Mouse (Mus musculus) forebrain, embryonic 16.5 days (tissue): ENCODE data around the gene Ifnk. TPM values are rescaled to one million over a fixed set of nuclear protein-coding genes. Genes with fewer than 3 reads are reported as not detected.
A peak's percentile ranks its signal among the peaks of the same experiment; 100 is the strongest.

Source experiments
- ATAC-seq: fragments of 200-750 bp; cut with Nextera tagmentation; 2 replicates; pipeline ENCODE4 v1.8.0; 2017; ENCODE audit warnings: mild to moderate bottlenecking, moderate library complexity
- H3K27ac ChIP-seq: fragments of 300-500 bp; sonication (generic); 2 replicates; pipeline ENCODE4 v1.5.1; 2014; ENCODE audit warnings: low read length, control low read depth
- H3K27me3 ChIP-seq: fragments of 300-500 bp; sonication (generic); replicated peaks from 2 replicates; pipeline ENCODE4 v1.6.1; 2014; ENCODE audit warnings: low read length; ENCODE audit not compliant: control insufficient read depth, insufficient read depth
- H3K36me3 ChIP-seq: fragments of 300-500 bp; sonication (generic); 2 replicates; pipeline ENCODE4 v1.6.1; 2014; ENCODE audit not compliant: control insufficient read depth, insufficient read depth
- H3K4me1 ChIP-seq: fragments of 300-500 bp; sonication (generic); replicated peaks from 2 replicates; pipeline ENCODE4 v1.6.1; 2014; ENCODE audit warnings: low read length; ENCODE audit not compliant: control insufficient read depth, insufficient read depth
- H3K4me2 ChIP-seq: fragments of 300-500 bp; sonication (generic); 2 replicates; pipeline ENCODE4 v1.6.1; 2014; ENCODE audit warnings: mild to moderate bottlenecking, low read length, control low read depth
- H3K4me3 ChIP-seq: fragments of 300-500 bp; sonication (generic); replicated peaks from 2 replicates; pipeline ENCODE4 v1.5.1; 2014; ENCODE audit warnings: mild to moderate bottlenecking, low read length, control low read depth
- H3K9ac ChIP-seq: fragments of 300-500 bp; sonication (generic); replicated peaks from 2 replicates; pipeline ENCODE4 v1.6.1; 2014; ENCODE audit warnings: low read depth, low read length, control low read depth
- H3K9me3 ChIP-seq: fragments of 300-500 bp; sonication (generic); 2 replicates; pipeline ENCODE4 v1.6.1; 2016; ENCODE audit warnings: low read length; ENCODE audit not compliant: control insufficient read depth
- WGBS: fragments of 180-500 bp; shearing (Covaris S2); extraction: QIAGEN DNeasy Blood & Tissue Kit; methylation state at CpG from one replicate; pipeline ENCODE4 v1.1.7; 2014; 5-methylcytosine and 5-hydroxymethylcytosine counted together
- polyA plus RNA-seq: library from polyadenylated mRNA; unstranded; fragments of >200 nt; fragmentation: Nextera tagmentation; extraction: Ambion mirVana; gene quantifications from 2 replicates; pipeline ENCODE4 v1.2.1, GENCODE M21; 2015

Ifnk gene
- 0.27 TPM in 1 of 2 replicates, not detected in the other for polyA plus RNA-seq

DNA sequence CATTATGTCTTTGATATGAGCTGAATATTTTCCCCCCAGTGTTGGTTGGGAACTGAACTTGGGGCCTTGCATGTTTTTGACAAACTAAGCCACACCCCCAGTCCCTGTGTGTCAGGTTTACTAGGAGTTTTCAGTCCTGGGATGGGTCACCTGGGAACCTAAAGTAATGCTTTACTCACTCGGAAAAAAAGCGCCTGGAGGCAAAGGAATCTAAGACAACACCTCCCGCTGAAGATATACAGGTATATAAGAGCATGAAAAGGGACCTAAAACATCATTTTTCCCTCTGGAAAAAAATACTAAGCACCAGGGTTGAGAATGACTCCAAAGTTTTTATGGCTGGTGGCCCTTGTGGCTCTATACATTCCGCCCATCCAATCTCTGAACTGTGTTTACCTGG, at the start of gene Ifnk:
Gene Ifnk, plus strand, starts transcription at position 301 of the 400 bp plus-strand sequence.
- H3K36me3 ChIP-seq: no peaks in the 10 kb centered on the region
- no peak within 1 kb of the TSS for H3K9ac ChIP-seq
- no peak for ATAC-seq
- 0 out of 2 replicates have a peak, but pooled peaks cover 2% of the 10 kb centered on the region for H3K27me3 ChIP-seq
- H3K4me1 ChIP-seq: peaks cover 13% of the 10 kb centered on the region
- no peak within 1 kb of the TSS for H3K4me3 ChIP-seq
- H3K9me3 ChIP-seq: no peaks in the 10 kb centered on the region
- 86% methylated on average over 4 of the region's 4 CpGs for WGBS
- H3K4me2 ChIP-seq: no peak within 1 kb of the TSS
- H3K27ac ChIP-seq: no peak within 1 kb of the TSS

- Histone ChIP-seq H3K9ac (no peak overlapping the region), H3K4me2 (no peak overlapping the region), H3K4me1 (peaks cover 2% of the 10 kb centered on the region), H3K27me3 (no peaks in the 10 kb centered on the region), H3K4me3 (no peak overlapping the region), H3K9me3 (no peaks in the 10 kb centered on the region), H3K36me3 (no peaks in the 10 kb centered on the region), H3K27ac (no peak overlapping the region)
- no peak for ATAC-seq
- 80% methylated on average over 14 of the region's 14 CpGs for WGBS
These were observed 46.6 kb upstream of the Ifnk start for GRCm38 (mm10) chr4:35105115-35105773.

GRCm38 (mm10) chr4:35112452-35112851, 39.4 kb upstream of the Ifnk start:
- Histone ChIP-seq H3K9ac (no peak overlapping the region), H3K9me3 (no peaks in the 10 kb centered on the region), H3K27ac (no peak overlapping the region), H3K36me3 (no peaks in the 10 kb centered on the region), H3K27me3 (no peaks in the 10 kb centered on the region), H3K4me1 (no peaks in the 10 kb centered on the region), H3K4me3 (no peak overlapping the region), H3K4me2 (no peak overlapping the region)
- 98% methylated on average over 4 of the region's 4 CpGs for WGBS
- no peak for ATAC-seq

- no peak overlapping the region for H3K4me2 ChIP-seq
- no peak overlapping the region for H3K27ac ChIP-seq
- H3K27me3 ChIP-seq: no peaks in the 10 kb centered on the region
- ATAC-seq: no peak
- H3K36me3 ChIP-seq: no peaks in the 10 kb centered on the region
- H3K4me3 ChIP-seq: no peak overlapping the region
- no peak overlapping the region for H3K9ac ChIP-seq
- no peaks in the 10 kb centered on the region for H3K9me3 ChIP-seq
- H3K4me1 ChIP-seq: no peaks in the 10 kb centered on the region
- 85% methylated on average over 13 of the region's 13 CpGs for WGBS
These were observed 38.2 kb upstream of the Ifnk start for GRCm38 (mm10) chr4:35113516-35114248.

DNA sequence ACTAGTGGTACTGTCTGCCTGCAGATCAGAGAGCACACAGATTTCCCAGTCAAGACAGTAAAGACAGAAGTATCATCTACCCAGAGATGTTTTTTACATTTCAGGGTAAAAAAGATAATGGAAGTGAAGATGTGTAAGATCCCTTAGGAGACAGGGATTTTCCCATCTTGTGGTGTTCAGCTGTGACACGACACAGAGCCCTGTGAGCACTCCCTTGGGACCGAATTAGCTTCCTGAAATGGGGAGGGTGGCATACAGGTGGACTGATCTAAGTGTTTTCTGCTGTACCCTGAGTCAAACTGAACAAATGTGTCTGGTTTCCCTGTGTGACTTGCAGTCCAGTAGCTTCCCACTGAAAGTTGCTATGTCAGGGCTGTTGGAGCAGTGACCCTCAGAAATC, 36.9 kb upstream of the Ifnk start:
- no peaks in the 10 kb centered on the region for H3K36me3 ChIP-seq
- H3K4me1 ChIP-seq: no peaks in the 10 kb centered on the region
- no peak overlapping the region for H3K4me2 ChIP-seq
- H3K27ac ChIP-seq: no peak overlapping the region
- no peak overlapping the region for H3K9ac ChIP-seq
- ATAC-seq: no peak
- H3K9me3 ChIP-seq: no peaks in the 10 kb centered on the region
- no peak overlapping the region for H3K4me3 ChIP-seq
- H3K27me3 ChIP-seq: no peaks in the 10 kb centered on the region
- 78% methylated on average over 2 of the region's 2 CpGs for WGBS

- Histone ChIP-seq H3K9ac (no peak overlapping the region), H3K36me3 (no peaks in the 10 kb centered on the region), H3K4me2 (no peak overlapping the region), H3K27ac (no peak overlapping the region), H3K9me3 (no peaks in the 10 kb centered on the region), H3K4me3 (no peak overlapping the region), H3K27me3 (no peaks in the 10 kb centered on the region), H3K4me1 (peaks cover 2% of the 10 kb centered on the region)
- 0 out of 2 replicates have a peak, but pooled peaks have one; percentile 31 for ATAC-seq
- WGBS: 11% methylated on average over 6 of the region's 6 CpGs
These were observed 35.9 kb upstream of the Ifnk start for GRCm38 (mm10) chr4:35115933-35116332.

DNA sequence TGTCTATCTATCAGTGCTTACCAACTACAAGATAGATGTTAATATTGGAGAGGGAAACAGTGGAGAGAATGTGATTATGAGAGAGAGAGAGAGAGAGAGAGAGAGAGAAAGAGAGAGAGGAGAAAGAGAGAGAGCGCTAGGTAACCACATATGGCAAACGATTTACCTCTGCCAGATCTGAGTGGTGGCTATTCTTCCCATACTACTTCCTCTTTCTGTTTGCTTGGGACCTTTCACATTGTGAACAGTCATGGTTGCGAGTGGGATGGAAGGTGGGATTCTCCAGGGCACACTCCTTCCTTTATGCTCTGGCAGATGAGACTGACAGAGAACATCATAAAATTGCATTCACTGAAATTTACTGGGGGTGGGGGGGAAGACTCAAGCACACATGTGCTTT, 34.7 kb upstream of the Ifnk start:
- WGBS: 96% methylated on average over 3 of the region's 3 CpGs
- ATAC-seq: no peak
- no peak overlapping the region for H3K9ac ChIP-seq
- H3K27ac ChIP-seq: no peak overlapping the region
- no peaks in the 10 kb centered on the region for H3K36me3 ChIP-seq
- no peak overlapping the region for H3K4me2 ChIP-seq
- H3K27me3 ChIP-seq: no peaks in the 10 kb centered on the region
- no peaks in the 10 kb centered on the region for H3K9me3 ChIP-seq
- peaks cover 8% of the 10 kb centered on the region for H3K4me1 ChIP-seq
- no peak overlapping the region for H3K4me3 ChIP-seq

DNA sequence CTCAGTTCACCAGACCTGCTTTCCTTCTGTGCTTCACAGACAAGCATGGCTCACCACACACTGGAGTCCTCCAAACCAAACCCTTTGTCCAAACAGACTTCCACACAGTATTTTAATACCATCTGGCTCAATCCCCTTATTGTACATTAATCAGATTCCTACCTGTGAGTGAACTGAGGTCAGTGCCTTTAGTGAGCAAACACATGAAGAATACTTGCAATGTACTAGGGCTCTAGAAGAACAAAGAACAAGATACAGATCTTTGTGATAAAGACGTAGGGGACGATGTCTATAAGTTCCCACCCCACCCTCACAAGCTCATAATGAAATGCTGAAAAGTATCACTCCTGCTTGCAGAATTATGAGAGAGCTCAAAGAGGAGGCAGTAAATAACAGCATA, 33.0 kb upstream of the Ifnk start:
- Histone ChIP-seq H3K4me2 (no peak overlapping the region), H3K27ac (no peak overlapping the region), H3K9me3 (no peaks in the 10 kb centered on the region), H3K4me1 (peaks cover 13% of the 10 kb centered on the region), H3K27me3 (no peaks in the 10 kb centered on the region), H3K36me3 (no peaks in the 10 kb centered on the region), H3K9ac (no peak overlapping the region), H3K4me3 (no peak overlapping the region)
- ATAC-seq: no peak
- WGBS: 94% methylated on average over 2 of the region's 2 CpGs

GRCm38 (mm10) chr4:35120159-35120558, 31.7 kb upstream of the Ifnk start:
- 72% methylated on average over 2 of the region's 4 CpGs for WGBS

More at GRCm38 (mm10) chr4:35120159-35120558, 31.7 kb upstream of the Ifnk start:
- H3K9me3 ChIP-seq: no peaks in the 10 kb centered on the region
- no peaks in the 10 kb centered on the region for H3K27me3 ChIP-seq
- H3K36me3 ChIP-seq: no peaks in the 10 kb centered on the region
- H3K4me3 ChIP-seq: no peak overlapping the region
- no peak overlapping the region for H3K4me2 ChIP-seq
- ATAC-seq: no peak
- H3K9ac ChIP-seq: no peak overlapping the region
- H3K4me1 ChIP-seq: peaks cover 20% of the 10 kb centered on the region
- H3K27ac ChIP-seq: no peak overlapping the region
